9 mouse cellular contexts compared by ENCODE assay signal in the genomic region with DNA sequence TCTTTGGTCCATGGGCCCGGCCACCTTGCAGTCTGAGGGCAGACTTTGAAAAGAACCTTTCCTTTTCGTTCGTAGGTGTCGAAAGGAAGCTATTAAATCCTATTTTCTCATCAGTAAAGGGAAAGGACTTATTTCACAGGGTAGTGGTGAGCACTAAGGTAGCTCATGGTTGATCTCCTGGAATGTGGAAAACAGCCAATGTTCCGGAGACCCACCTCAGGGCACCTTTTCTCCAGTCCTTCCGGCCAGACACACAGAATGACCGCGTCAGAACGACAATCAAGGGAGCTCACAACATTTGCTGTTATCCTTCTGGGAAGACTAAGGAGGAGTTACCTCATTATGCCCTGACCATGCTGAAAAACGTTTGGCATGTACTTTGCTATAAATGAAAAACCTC. TPM values are rescaled to one million over a fixed set of nuclear protein-coding genes. Genes with fewer than 3 reads are reported as not detected.
DNase-seq lines count a peak whose midpoint lies in the region; ATAC-seq lines count a peak whose summit lies in the region.
"Had no signal": no experiment of that assay in that cellular context is flagged by ENCODE, and none has a peak within 500 bp of the region (broad histone marks: within the 10 kb centered on the region; RNA-seq: fewer than 3 reads in every experiment).

No protein-coding gene starts in this region.

- H3K4me3 ChIP-seq in kidney, embryonic 15.5 days (replicated peaks): peak overlapping the region; percentile 55
- H3K4me3 ChIP-seq in embryonic facial prominence, embryonic 10.5 days: peak overlapping the region; percentile 62
- peak overlapping the region; percentile 39 for H3K4me3 ChIP-seq in neural tube, embryonic 12.5 days

- ATAC-seq in kidney, embryonic 15.5 days (replicated peaks; ENCODE audit: low FRiP score): peak; percentile 27; the same call in 1 of the 2 replicates
- no peak for ATAC-seq in neural tube, embryonic 12.5 days (ENCODE audit: low FRiP score, low read depth)
- ATAC-seq: activated CD4-positive, CD25-positive, alpha-beta regulatory T cell, adult 4 months had no signal

- peak overlapping the region; percentile 90 for H3K27ac ChIP-seq in kidney, embryonic 15.5 days
- peak overlapping the region; percentile 86 for H3K27ac ChIP-seq in embryonic facial prominence, embryonic 10.5 days (replicated peaks)
- H3K27ac ChIP-seq in neural tube, embryonic 12.5 days: peak overlapping the region; percentile 39; the same call in 1 of the 2 replicates

- DNase-seq in kidney, adult 11 months: no peak
- no peak for DNase-seq in embryonic facial prominence, embryonic 10.5 days (ENCODE audit: low spot score)
- DNase-seq in kidney, postnatal 10 days: peak; percentile 32
- no peak for DNase-seq in layer of hippocampus, adult 8-10 months (ENCODE audit: low spot score in 2 of 2)
- no peak for DNase-seq in MN1 (ENCODE audit: low spot score)
- DNase-seq in left cerebral cortex, adult 9 months (ENCODE audit: low spot score in 2 of 2): no peak

- peak overlapping the region; percentile 76 for H3K4me2 ChIP-seq in kidney, embryonic 15.5 days
- peak overlapping the region; percentile 66 for H3K4me2 ChIP-seq in neural tube, embryonic 12.5 days (replicated peaks)

- WGBS in kidney, embryonic 15.5 days: 27% methylated on average over 10 of the region's 10 CpGs
- 46% methylated on average over 10 of the region's 10 CpGs for WGBS in embryonic facial prominence, embryonic 10.5 days
- WGBS in neural tube, embryonic 12.5 days: 50% methylated on average over 10 of the region's 10 CpGs

- H3K9ac ChIP-seq in kidney, embryonic 15.5 days: peak overlapping the region; percentile 61
- H3K9ac ChIP-seq in neural tube, embryonic 12.5 days: peak overlapping the region; percentile 56

- no peaks in the 10 kb centered on the region for H3K36me3 ChIP-seq in kidney, embryonic 15.5 days
- no peaks in the 10 kb centered on the region for H3K36me3 ChIP-seq in embryonic facial prominence, embryonic 10.5 days (replicated peaks)
- no peaks in the 10 kb centered on the region for H3K36me3 ChIP-seq in neural tube, embryonic 12.5 days

- no peaks in the 10 kb centered on the region for H3K9me3 ChIP-seq in kidney, embryonic 15.5 days (replicated peaks)
- H3K9me3 ChIP-seq in embryonic facial prominence, embryonic 10.5 days: no peaks in the 10 kb centered on the region
- no peaks in the 10 kb centered on the region for H3K9me3 ChIP-seq in neural tube, embryonic 12.5 days

- peaks cover 16% of the 10 kb centered on the region; the same call in 1 of the 2 replicates for H3K4me1 ChIP-seq in kidney, embryonic 15.5 days
- H3K4me1 ChIP-seq in embryonic facial prominence, embryonic 10.5 days: peaks cover 27% of the 10 kb centered on the region
- H3K4me1 ChIP-seq in neural tube, embryonic 12.5 days: peaks cover 9% of the 10 kb centered on the region; the same call in 1 of the 2 replicates

- no peaks in the 10 kb centered on the region for H3K27me3 ChIP-seq in kidney, embryonic 15.5 days
- no peaks in the 10 kb centered on the region for H3K27me3 ChIP-seq in embryonic facial prominence, embryonic 10.5 days (replicated peaks; ENCODE audit: low read depth, poor library complexity, severe bottlenecking)
- H3K27me3 ChIP-seq in neural tube, embryonic 12.5 days (replicated peaks): no peaks in the 10 kb centered on the region

RNA-seq across cellular contexts. Expression of a gene that starts 0.7 kb away (rescaled TPM):
- 39.8 and 41.6 TPM in 2 replicates for polyA plus RNA-seq in kidney, embryonic 15.5 days (2015; fragmentation: Nextera tagmentation; extraction: Ambion mirVana)
- 21.7 and 22.4 TPM in 2 replicates for polyA plus RNA-seq in embryonic facial prominence, embryonic 10.5 days (2016; fragmentation: Nextera tagmentation; extraction: Ambion mirVana)
- polyA plus RNA-seq in neural tube, embryonic 12.5 days (2016; fragmentation: Nextera tagmentation; extraction: Ambion mirVana): 22.0 and 22.4 TPM in 2 replicates
- 1 to 10 TPM; 3.9 to 7.6 (median 5.0) TPM for total RNA-seq in layer of hippocampus, adult 8-10 months (2022)

RNA-seq across cellular contexts. Expression of a gene that starts 26.3 kb away (rescaled TPM):
- polyA plus RNA-seq in kidney, embryonic 15.5 days (2015; fragmentation: Nextera tagmentation; extraction: Ambion mirVana): 0.19 TPM in 1 of 2 replicates, not detected in the other
- not detected in 2 replicates for polyA plus RNA-seq in embryonic facial prominence, embryonic 10.5 days (2016; fragmentation: Nextera tagmentation; extraction: Ambion mirVana)
- 0.24 and 0.26 TPM in 2 replicates for polyA plus RNA-seq in neural tube, embryonic 12.5 days (2016; fragmentation: Nextera tagmentation; extraction: Ambion mirVana)
- under 1 TPM in 1 of 4 experiments, not detected in 3; 0.54 TPM for total RNA-seq in layer of hippocampus, adult 8-10 months (2022)
- polyA plus RNA-seq: activated CD4-positive, CD25-positive, alpha-beta regulatory T cell, adult 4 months had no signal

RNA-seq across cellular contexts. Expression of a gene that starts 26.6 kb away (rescaled TPM):
- 6.9 and 7.3 TPM in 2 replicates for polyA plus RNA-seq in kidney, embryonic 15.5 days (2015; fragmentation: Nextera tagmentation; extraction: Ambion mirVana)
- polyA plus RNA-seq in embryonic facial prominence, embryonic 10.5 days (2016; fragmentation: Nextera tagmentation; extraction: Ambion mirVana): 4.1 and 4.4 TPM in 2 replicates
- polyA plus RNA-seq in neural tube, embryonic 12.5 days (2016; fragmentation: Nextera tagmentation; extraction: Ambion mirVana): 2.6 TPM in 2 replicates
- total RNA-seq in layer of hippocampus, adult 8-10 months (2022): 1 to 10 TPM in 2 of 4 experiments, under 1 TPM in 1, not detected in 1; 0.85 to 2.1 (median 1.6) TPM
- polyA plus RNA-seq: activated CD4-positive, CD25-positive, alpha-beta regulatory T cell, adult 4 months had no signal

RNA-seq across cellular contexts. Expression of a gene that starts 27.9 kb away (rescaled TPM):
- not detected in 2 replicates for polyA plus RNA-seq in kidney, embryonic 15.5 days (2015; fragmentation: Nextera tagmentation; extraction: Ambion mirVana)
- not detected in 2 replicates for polyA plus RNA-seq in embryonic facial prominence, embryonic 10.5 days (2016; fragmentation: Nextera tagmentation; extraction: Ambion mirVana)
- polyA plus RNA-seq in neural tube, embryonic 12.5 days (2016; fragmentation: Nextera tagmentation; extraction: Ambion mirVana): not detected in 2 replicates
- total RNA-seq in layer of hippocampus, adult 8-10 months (2022): not detected
- polyA plus RNA-seq: activated CD4-positive, CD25-positive, alpha-beta regulatory T cell, adult 4 months had no signal

RNA-seq across cellular contexts. Expression of a gene that starts 30.6 kb away (rescaled TPM):
- polyA plus RNA-seq in kidney, embryonic 15.5 days (2015; fragmentation: Nextera tagmentation; extraction: Ambion mirVana): not detected in 2 replicates
- not detected in 2 replicates for polyA plus RNA-seq in embryonic facial prominence, embryonic 10.5 days (2016; fragmentation: Nextera tagmentation; extraction: Ambion mirVana)
- polyA plus RNA-seq in neural tube, embryonic 12.5 days (2016; fragmentation: Nextera tagmentation; extraction: Ambion mirVana): not detected in 2 replicates
- total RNA-seq in layer of hippocampus, adult 8-10 months (2022): under 1 TPM; 0.28 to 0.81 (median 0.60) TPM
- polyA plus RNA-seq: activated CD4-positive, CD25-positive, alpha-beta regulatory T cell, adult 4 months had no signal

Comparison
In these comparisons a context has a peak if more than half of its experiments do, and no peak if none do; other contexts are left out.
1. H3K27ac ChIP-seq: peak in every context shown above with its lines; median percentile 90 in kidney, embryonic 15.5 days; 86 in embryonic facial prominence, embryonic 10.5 days; 39 in neural tube, embryonic 12.5 days.